8 mouse cellular contexts compared by ENCODE assay signal in genomic region chr14:122463734-122464341, GRCm38 (mm10). TPM values are rescaled to one million over a fixed set of nuclear protein-coding genes. Genes with fewer than 3 reads are reported as not detected.
DNase-seq lines count a peak whose midpoint lies in the region; ATAC-seq and TF ChIP-seq lines count a peak whose summit lies in the region.
"Not testable (repeated sequence)": the region's sequence is repeated elsewhere in the genome, so short reads cannot be mapped to it uniquely, and the experiment has no call there.

No protein-coding gene starts in this region.

- under 1% methylated on average over 48 of the region's 58 CpGs for WGBS in heart, embryonic 14.5 days
- WGBS in kidney, embryonic 14.5 days = under 1% methylated on average over 32 of the region's 58 CpGs
- WGBS in liver, embryonic 14.5 days (ENCODE audit: insufficient replicate concordance) = under 1% methylated on average over 42 of the region's 58 CpGs
- under 1% methylated on average over 56 of the region's 58 CpGs for WGBS in stomach, embryonic 15.5 days

- TF ChIP-seq EP300 in ES-Bruce4 (IDR thresholded peaks at IDR 0.05; ENCODE audit: insufficient read depth, low read depth, low read length); liver, embryonic 14.5 days (IDR thresholded peaks at IDR 0.05; ENCODE audit: low read depth): not testable (repeated sequence)

- peak; percentile 83 for DNase-seq in cerebellum, adult 11-12 months
- not testable (repeated sequence) for DNase-seq in liver, embryonic 14.5 days (ENCODE audit: low read depth in 3 of 3, low spot score in 3 of 3)

- peak overlapping the region; percentile 85 for H3K4me3 ChIP-seq in ES-Bruce4 (ENCODE audit: low read depth, low read length)
- peak overlapping the region; percentile 26 for H3K4me3 ChIP-seq in embryonic fibroblast, embryonic 13.5 days (ENCODE audit: insufficient read depth, low read length)
- peak overlapping the region; percentile 42 to 57 for H3K4me3 ChIP-seq in heart, embryonic 14.5 days (ENCODE audit: control insufficient read depth in 1 of 2, insufficient read depth in 1 of 2, low read depth in 1 of 2, low read length in 2 of 2)
- peak overlapping the region; percentile 36 for H3K4me3 ChIP-seq in kidney, embryonic 14.5 days (ENCODE audit: low read length)
- peak overlapping the region; percentile 8 to 46; a peak in 3 of 4 replicates for H3K4me3 ChIP-seq in liver, embryonic 14.5 days (ENCODE audit: insufficient read depth in 1 of 2, low read depth in 2 of 2, low read length in 2 of 2)
- H3K4me3 ChIP-seq in stomach, embryonic 15.5 days (replicated peaks) = peak overlapping the region; percentile 48

- H3K4me1 ChIP-seq in ES-Bruce4 (ENCODE audit: control insufficient read depth, insufficient read depth, low read length); embryonic fibroblast, embryonic 13.5 days (ENCODE audit: control insufficient read depth, insufficient read depth, low read length); kidney, embryonic 14.5 days (ENCODE audit: control insufficient read depth, insufficient read depth, low read length); liver, embryonic 14.5 days (replicated peaks; ENCODE audit: control insufficient read depth in 2 of 2, insufficient read depth in 2 of 2, low read length in 1 of 2): not testable (repeated sequence)
- H3K4me1 ChIP-seq in heart, embryonic 14.5 days (ENCODE audit: control insufficient read depth in 2 of 2, insufficient read depth in 2 of 2, low read length in 2 of 2) = peaks cover 4 to 22% of the 10 kb centered on the region in 2 experiments; a peak in 3 of 4 replicates
- H3K4me1 ChIP-seq in stomach, embryonic 15.5 days = peaks cover 23% of the 10 kb centered on the region

- not testable (repeated sequence) for H3K27ac ChIP-seq in ES-Bruce4 (ENCODE audit: insufficient read depth, low read length); embryonic fibroblast, embryonic 13.5 days (ENCODE audit: insufficient read depth, low read length); heart, embryonic 14.5 days (replicated peaks in 1 of 2; ENCODE audit: control insufficient read depth in 1 of 2, insufficient read depth in 1 of 2, low read depth in 2 of 2, low read length in 2 of 2); kidney, embryonic 14.5 days (ENCODE audit: low read depth, low read length); liver, embryonic 14.5 days; stomach, embryonic 15.5 days

- H3K9ac ChIP-seq in ES-Bruce4 (ENCODE audit: low read depth, poor library complexity, severe bottlenecking) = peak overlapping the region; percentile 95
- peak overlapping the region; percentile 41; the same call in 1 of the 2 replicates for H3K9ac ChIP-seq in heart, embryonic 14.5 days (ENCODE audit: low read length)
- not testable (repeated sequence) for H3K9ac ChIP-seq in kidney, embryonic 14.5 days (ENCODE audit: low read depth, low read length); liver, embryonic 14.5 days (replicated peaks); stomach, embryonic 15.5 days

- H3K4me2 ChIP-seq in heart, embryonic 14.5 days (ENCODE audit: low read length) = peak overlapping the region; percentile 94
- peak overlapping the region; percentile 91 for H3K4me2 ChIP-seq in kidney, embryonic 14.5 days (replicated peaks; ENCODE audit: low read depth, low read length)
- peak overlapping the region; percentile 56 for H3K4me2 ChIP-seq in liver, embryonic 14.5 days (ENCODE audit: low read depth)
- H3K4me2 ChIP-seq in stomach, embryonic 15.5 days = peak overlapping the region; percentile 95

- not testable (repeated sequence) for TF ChIP-seq CTCF in ES-Bruce4 (IDR thresholded peaks at IDR 0.05; ENCODE audit: low read depth, low read length); embryonic fibroblast, embryonic 13.5 days (IDR thresholded peaks at IDR 0.05; ENCODE audit: borderline replicate concordance, insufficient read depth, low read length); liver, embryonic 14.5 days (IDR thresholded peaks at IDR 0.05; ENCODE audit: low read depth)

- TF ChIP-seq POLR2A in ES-Bruce4 (IDR thresholded peaks at IDR 0.05; ENCODE audit: insufficient read depth, low read length); embryonic fibroblast, embryonic 13.5 days (IDR thresholded peaks at IDR 0.05; ENCODE audit: low read depth, low read length): not testable (repeated sequence)

- not testable (repeated sequence) for ATAC-seq in heart, embryonic 14.5 days (ENCODE audit: insufficient number of reproducible peaks, insufficient read depth, low FRiP score, low read depth)
- peak; percentile 61 for ATAC-seq in kidney, embryonic 14.5 days (ENCODE audit: low FRiP score, low TSS enrichment)
- 0 out of 2 replicates have a peak, but pooled peaks have one; percentile 23 for ATAC-seq in liver, embryonic 14.5 days (ENCODE audit: insufficient read depth)
- peak; percentile 48; the same call in 1 of the 2 replicates for ATAC-seq in monocyte, adult 5-6 weeks (replicated peaks; ENCODE audit: insufficient number of reproducible peaks, low FRiP score, low TSS enrichment, poor library complexity, severe bottlenecking)
- peak; percentile 64; the same call in 1 of the 2 replicates for ATAC-seq in stomach, embryonic 15.5 days (ENCODE audit: insufficient read depth, low FRiP score, low read depth)

- H3K27me3 ChIP-seq in ES-Bruce4 (ENCODE audit: control insufficient read depth, insufficient read depth, low read length, poor library complexity, severe bottlenecking) = not testable (repeated sequence)
- H3K27me3 ChIP-seq in heart, embryonic 14.5 days (ENCODE audit: control insufficient read depth, insufficient read depth, low read length) = peaks cover 88% of the 10 kb centered on the region
- peaks cover 88% of the 10 kb centered on the region for H3K27me3 ChIP-seq in kidney, embryonic 14.5 days (ENCODE audit: control insufficient read depth, insufficient read depth, low read length)
- peaks cover 74% of the 10 kb centered on the region for H3K27me3 ChIP-seq in liver, embryonic 14.5 days (ENCODE audit: control insufficient read depth, insufficient read depth, low read length)
- peaks cover 85% of the 10 kb centered on the region for H3K27me3 ChIP-seq in stomach, embryonic 15.5 days (replicated peaks)

- H3K36me3 ChIP-seq in ES-Bruce4 (ENCODE audit: control insufficient read depth, insufficient read depth, low read length, poor library complexity, severe bottlenecking); heart, embryonic 14.5 days (ENCODE audit: control insufficient read depth, insufficient read depth, low read length); kidney, embryonic 14.5 days (ENCODE audit: control insufficient read depth, insufficient read depth, low read length); liver, embryonic 14.5 days (replicated peaks; ENCODE audit: control insufficient read depth, insufficient read depth, low read depth); stomach, embryonic 15.5 days: not testable (repeated sequence)

- H3K9me3 ChIP-seq in ES-Bruce4 (replicated peaks; ENCODE audit: control insufficient read depth, insufficient read depth, low read length, poor library complexity, severe bottlenecking); heart, embryonic 14.5 days (ENCODE audit: control insufficient read depth, low read length); kidney, embryonic 14.5 days (ENCODE audit: control insufficient read depth, low read length); liver, embryonic 14.5 days (ENCODE audit: control insufficient read depth, low read length); stomach, embryonic 15.5 days: not testable (repeated sequence)

RNA-seq across cellular contexts. Expression of gene Zic5, which starts 1.6 kb away (rescaled TPM):
- polyA plus RNA-seq in ES-Bruce4 (2011; ENCODE audit: insufficient read depth, insufficient read length, low read depth, missing spikeins) = 24.8 and 26.6 TPM in 2 replicates
- polyA plus RNA-seq in embryonic fibroblast, embryonic 13.5 days (2011; ENCODE audit: insufficient read length, low read depth, missing spikeins) = 0.30 and 0.93 TPM in 2 replicates
- 0.05 and 0.09 TPM in 2 replicates for polyA plus RNA-seq in heart, embryonic 14.5 days (2014; fragmentation: Nextera tagmentation; extraction: Ambion mirVana)
- polyA plus RNA-seq in kidney, embryonic 14.5 days (2014; fragmentation: Nextera tagmentation; extraction: Ambion mirVana) = 0.07 and 0.10 TPM in 2 replicates
- 0.01 TPM in 1 of 2 replicates, not detected in the other for polyA plus RNA-seq in liver, embryonic 14.5 days (2012; rRNA removed)
- not detected in 2 replicates for polyA plus RNA-seq in liver, embryonic 14.5 days (2014; fragmentation: Nextera tagmentation; extraction: Ambion mirVana)
- total RNA-seq in monocyte, adult 5-6 weeks (2017) = 0.38 TPM in 1 of 3 replicates, not detected in the others
- not detected in 2 replicates for polyA plus RNA-seq in stomach, embryonic 15.5 days (2015; fragmentation: Nextera tagmentation; extraction: Ambion mirVana)

RNA-seq across cellular contexts. Expression of gene Zic2, which starts 11.4 kb away (rescaled TPM):
- 25.2 and 27.0 TPM in 2 replicates for polyA plus RNA-seq in ES-Bruce4 (2011; ENCODE audit: insufficient read depth, insufficient read length, low read depth, missing spikeins)
- 0.60 and 2.8 TPM in 2 replicates for polyA plus RNA-seq in embryonic fibroblast, embryonic 13.5 days (2011; ENCODE audit: insufficient read length, low read depth, missing spikeins)
- not detected in 2 replicates for polyA plus RNA-seq in heart, embryonic 14.5 days (2014; fragmentation: Nextera tagmentation; extraction: Ambion mirVana)
- not detected in 2 replicates for polyA plus RNA-seq in kidney, embryonic 14.5 days (2014; fragmentation: Nextera tagmentation; extraction: Ambion mirVana)
- polyA plus RNA-seq in liver, embryonic 14.5 days (2012; rRNA removed) = 0.02 and 0.03 TPM in 2 replicates
- polyA plus RNA-seq in liver, embryonic 14.5 days (2014; fragmentation: Nextera tagmentation; extraction: Ambion mirVana) = not detected in 2 replicates
- not detected in 3 replicates for total RNA-seq in monocyte, adult 5-6 weeks (2017)
- not detected in 2 replicates for polyA plus RNA-seq in stomach, embryonic 15.5 days (2015; fragmentation: Nextera tagmentation; extraction: Ambion mirVana)

RNA-seq across cellular contexts. Expression of gene Gm5089, which starts 12.9 kb away (rescaled TPM):
- 0.33 and 0.40 TPM in 2 replicates for polyA plus RNA-seq in ES-Bruce4 (2011; ENCODE audit: insufficient read depth, insufficient read length, low read depth, missing spikeins)
- not detected in 2 replicates for polyA plus RNA-seq in embryonic fibroblast, embryonic 13.5 days (2011; ENCODE audit: insufficient read length, low read depth, missing spikeins)
- not detected in 2 replicates for polyA plus RNA-seq in heart, embryonic 14.5 days (2014; fragmentation: Nextera tagmentation; extraction: Ambion mirVana)
- not detected in 2 replicates for polyA plus RNA-seq in kidney, embryonic 14.5 days (2014; fragmentation: Nextera tagmentation; extraction: Ambion mirVana)
- not detected in 2 replicates for polyA plus RNA-seq in liver, embryonic 14.5 days (2012; rRNA removed)
- not detected in 2 replicates for polyA plus RNA-seq in liver, embryonic 14.5 days (2014; fragmentation: Nextera tagmentation; extraction: Ambion mirVana)
- not detected in 3 replicates for total RNA-seq in monocyte, adult 5-6 weeks (2017)
- polyA plus RNA-seq in stomach, embryonic 15.5 days (2015; fragmentation: Nextera tagmentation; extraction: Ambion mirVana) = 0.06 TPM in 1 of 2 replicates, not detected in the other

RNA-seq across cellular contexts. Expression of gene Gm10837, which starts 26.5 kb away (rescaled TPM):
- polyA plus RNA-seq in ES-Bruce4 (2011; ENCODE audit: insufficient read depth, insufficient read length, low read depth, missing spikeins) = not detected in 2 replicates
- polyA plus RNA-seq in embryonic fibroblast, embryonic 13.5 days (2011; ENCODE audit: insufficient read length, low read depth, missing spikeins) = not detected in 2 replicates
- not detected in 2 replicates for polyA plus RNA-seq in heart, embryonic 14.5 days (2014; fragmentation: Nextera tagmentation; extraction: Ambion mirVana)
- polyA plus RNA-seq in kidney, embryonic 14.5 days (2014; fragmentation: Nextera tagmentation; extraction: Ambion mirVana) = not detected in 2 replicates
- polyA plus RNA-seq in liver, embryonic 14.5 days (2012; rRNA removed) = not detected in 2 replicates
- polyA plus RNA-seq in liver, embryonic 14.5 days (2014; fragmentation: Nextera tagmentation; extraction: Ambion mirVana) = not detected in 2 replicates
- total RNA-seq in monocyte, adult 5-6 weeks (2017) = not detected in 3 replicates
- polyA plus RNA-seq in stomach, embryonic 15.5 days (2015; fragmentation: Nextera tagmentation; extraction: Ambion mirVana) = not detected in 2 replicates

Comparison
In these comparisons a context has a peak if more than half of its experiments do, and no peak if none do; other contexts are left out.
1. H3K4me3 ChIP-seq: peak in every context shown above with its lines; median percentile 85 in ES-Bruce4; 50 in heart, embryonic 14.5 days; 48 in stomach, embryonic 15.5 days; 36 in kidney, embryonic 14.5 days; 27 in liver, embryonic 14.5 days; 26 in embryonic fibroblast, embryonic 13.5 days.
2. RNA of gene Zic5, which starts 1.6 kb away (polyA plus RNA-seq): 24.8 to 26.6 TPM in ES-Bruce4; 0.30 to 0.93 TPM in embryonic fibroblast, embryonic 13.5 days, 0.05 to 0.09 TPM in heart, embryonic 14.5 days, 0.07 to 0.10 TPM in kidney, embryonic 14.5 days, not detected in stomach, embryonic 15.5 days and 0.01 TPM in liver, embryonic 14.5 days; every median in the first group is over 10 times any median in the second.
3. Peak in every context shown above with its lines, with median percentiles within 50 percentile points of each other: H3K4me2 ChIP-seq.